Mouse (Mus musculus): ENCODE results near the gene Vps45. TPM values are rescaled to one million over a fixed set of nuclear protein-coding genes. Genes with fewer than 3 reads are reported as not detected.
"Not testable (repeated sequence)": the region's sequence is repeated elsewhere in the genome, so short reads cannot be mapped to it uniquely, and the experiment has no call there.

Gene Vps45
- polyA plus RNA-seq, 1 experiment from 2014 or later = 46.1 TPM

GRCm38 (mm10) chr3:95953522-95953921 is 104.7 kb downstream of the Vps45 start:
- H3K4me3 ChIP-seq (replicated peaks) = no peak overlapping the region
- no peak overlapping the region for H3K9ac ChIP-seq
- H3K27ac ChIP-seq (replicated peaks) = no peak overlapping the region
- no peak overlapping the region for H3K4me2 ChIP-seq (replicated peaks)
- 72% methylated on average over 3 of the region's 3 CpGs for WGBS
- no peaks in the 10 kb centered on the region for H3K9me3 ChIP-seq (replicated peaks)
- H3K27me3 ChIP-seq = no peaks in the 10 kb centered on the region
- ATAC-seq (ENCODE audit: insufficient number of reproducible peaks, low FRiP score, low TSS enrichment, low read depth) = no peak
- H3K36me3 ChIP-seq = peaks cover 3% of the 10 kb centered on the region; the same call in 1 of the 2 replicates
- H3K4me1 ChIP-seq = 0 out of 2 replicates have a peak, but pooled peaks cover 3% of the 10 kb centered on the region

GRCm38 (mm10) chr3:95953023-95953422 is 105.2 kb downstream of the Vps45 start:
- no peak overlapping the region for H3K9ac ChIP-seq
- H3K4me3 ChIP-seq (replicated peaks) = no peak overlapping the region
- H3K4me1 ChIP-seq = 0 out of 2 replicates have a peak, but pooled peaks cover 3% of the 10 kb centered on the region
- peaks cover 3% of the 10 kb centered on the region; the same call in 1 of the 2 replicates for H3K36me3 ChIP-seq
- H3K9me3 ChIP-seq (replicated peaks) = no peaks in the 10 kb centered on the region
- ATAC-seq (ENCODE audit: insufficient number of reproducible peaks, low FRiP score, low TSS enrichment, low read depth) = no peak
- no peaks in the 10 kb centered on the region for H3K27me3 ChIP-seq
- H3K4me2 ChIP-seq (replicated peaks) = no peak overlapping the region
- no peak overlapping the region for H3K27ac ChIP-seq (replicated peaks)

- Histone ChIP-seq H3K9ac (peak overlapping the region; percentile 45), H3K4me2 (replicated peaks) (peak overlapping the region; percentile 72), H3K4me3 (replicated peaks) (peak overlapping the region; percentile 69), H3K27ac (replicated peaks) (peak overlapping the region; percentile 95)
- H3K4me1 ChIP-seq; H3K9me3 ChIP-seq (replicated peaks); H3K36me3 ChIP-seq; H3K27me3 ChIP-seq; ATAC-seq (ENCODE audit: insufficient number of reproducible peaks, low FRiP score, low TSS enrichment, low read depth): not testable (repeated sequence)
- 66% methylated on average over 12 of the region's 12 CpGs for WGBS
These were observed 106.7 kb downstream of the Vps45 start for GRCm38 (mm10) chr3:95951566-95951965.

GRCm38 (mm10) chr3:95950763-95951551 is 107.3 kb downstream of the Vps45 start:
- WGBS = 2% methylated on average over 49 of the region's 49 CpGs
- ATAC-seq (ENCODE audit: insufficient number of reproducible peaks, low FRiP score, low TSS enrichment, low read depth) = peak; percentile 93
- Histone ChIP-seq H3K27me3 (no peaks in the 10 kb centered on the region), H3K9me3 (replicated peaks) (no peaks in the 10 kb centered on the region), H3K4me2 (replicated peaks) (peak overlapping the region; percentile 72), H3K4me1 (no peaks in the 10 kb centered on the region), H3K9ac (peak overlapping the region; percentile 45), H3K27ac (replicated peaks) (peak overlapping the region; percentile 95), H3K4me3 (replicated peaks) (peak overlapping the region; percentile 69), H3K36me3 (peaks cover 10% of the 10 kb centered on the region)

Other genes starting within 250 kb of the Vps45 start
- gene Rprd2, start 239.6 kb downstream of the Vps45 start, polyA plus RNA-seq (2015; fragmentation: Nextera tagmentation; extraction: Ambion mirVana) = 20.8 and 22.8 TPM in 2 replicates
- 47.9 and 48.5 TPM in 2 replicates for gene Prpf3, start 202.6 kb downstream of the Vps45 start, polyA plus RNA-seq (2015; fragmentation: Nextera tagmentation; extraction: Ambion mirVana)
- gene Mrps21, start 186.9 kb downstream of the Vps45 start, polyA plus RNA-seq (2015; fragmentation: Nextera tagmentation; extraction: Ambion mirVana) = 297 and 310 TPM in 2 replicates
- 7.7 and 8.2 TPM in 2 replicates for gene Ciart, start 176.2 kb downstream of the Vps45 start, polyA plus RNA-seq (2015; fragmentation: Nextera tagmentation; extraction: Ambion mirVana)
- gene BC028528, start 166.5 kb downstream of the Vps45 start, polyA plus RNA-seq (2015; fragmentation: Nextera tagmentation; extraction: Ambion mirVana) = 22.1 and 24.1 TPM in 2 replicates
- 30.1 and 34.6 TPM in 2 replicates for gene Aph1a, start 164.5 kb downstream of the Vps45 start, polyA plus RNA-seq (2015; fragmentation: Nextera tagmentation; extraction: Ambion mirVana)
- 1.6 and 2.0 TPM in 2 replicates for gene Car14, start 153.8 kb downstream of the Vps45 start, polyA plus RNA-seq (2015; fragmentation: Nextera tagmentation; extraction: Ambion mirVana)
- gene Anp32e, start 129.2 kb downstream of the Vps45 start, polyA plus RNA-seq (2015; fragmentation: Nextera tagmentation; extraction: Ambion mirVana) = 173 and 175 TPM in 2 replicates
- gene Plekho1, start 62.5 kb downstream of the Vps45 start, polyA plus RNA-seq (2015; fragmentation: Nextera tagmentation; extraction: Ambion mirVana) = 36.7 and 47.0 TPM in 2 replicates
- 22.0 and 26.1 TPM in 2 replicates for gene Otud7b, start 46.1 kb upstream of the Vps45 start, polyA plus RNA-seq (2015; fragmentation: Nextera tagmentation; extraction: Ambion mirVana)
- 25.7 and 26.6 TPM in 2 replicates for gene Mtmr11, start 103.5 kb upstream of the Vps45 start, polyA plus RNA-seq (2015; fragmentation: Nextera tagmentation; extraction: Ambion mirVana)
- gene Sf3b4, start 113.9 kb upstream of the Vps45 start, polyA plus RNA-seq (2015; fragmentation: Nextera tagmentation; extraction: Ambion mirVana) = 160 and 167 TPM in 2 replicates
- 4.8 and 5.6 TPM in 2 replicates for gene Sv2a, start 122.7 kb upstream of the Vps45 start, polyA plus RNA-seq (2015; fragmentation: Nextera tagmentation; extraction: Ambion mirVana)
- 50.9 and 52.6 TPM in 2 replicates for gene Bola1, start 161.2 kb upstream of the Vps45 start, polyA plus RNA-seq (2015; fragmentation: Nextera tagmentation; extraction: Ambion mirVana)
- gene Hist2h2ab, start 161.4 kb upstream of the Vps45 start, polyA plus RNA-seq (2015; fragmentation: Nextera tagmentation; extraction: Ambion mirVana) = not detected in 2 replicates
- 5.8 and 10.1 TPM in 2 replicates for gene Hist2h2ac, start 162.4 kb upstream of the Vps45 start, polyA plus RNA-seq (2015; fragmentation: Nextera tagmentation; extraction: Ambion mirVana)
- gene Hist2h2be, start 162.7 kb upstream of the Vps45 start, polyA plus RNA-seq (2015; fragmentation: Nextera tagmentation; extraction: Ambion mirVana) = 9.8 and 13.5 TPM in 2 replicates
- gene Hist2h3c2, start 180.7 kb upstream of the Vps45 start, polyA plus RNA-seq (2015; fragmentation: Nextera tagmentation; extraction: Ambion mirVana) = 4.7 and 5.7 TPM in 2 replicates
- 76.7 and 79.1 TPM in 2 replicates for gene Hist2h2aa2, start 181.8 kb upstream of the Vps45 start, polyA plus RNA-seq (2015; fragmentation: Nextera tagmentation; extraction: Ambion mirVana)
- 25.9 and 30.4 TPM in 2 replicates for gene Hist2h2aa1, start 187.0 kb upstream of the Vps45 start, polyA plus RNA-seq (2015; fragmentation: Nextera tagmentation; extraction: Ambion mirVana)
- 1.6 TPM in 1 of 2 replicates, not detected in the other for gene Hist2h3c1, start 188.2 kb upstream of the Vps45 start, polyA plus RNA-seq (2015; fragmentation: Nextera tagmentation; extraction: Ambion mirVana)
- 8.7 and 11.5 TPM in 2 replicates for gene Hist2h4, start 204.8 kb upstream of the Vps45 start, polyA plus RNA-seq (2015; fragmentation: Nextera tagmentation; extraction: Ambion mirVana)
- gene Hist2h3b, start 210.2 kb upstream of the Vps45 start, polyA plus RNA-seq (2015; fragmentation: Nextera tagmentation; extraction: Ambion mirVana) = 36.0 and 51.5 TPM in 2 replicates
- gene Hist2h2bb, start 211.3 kb upstream of the Vps45 start, polyA plus RNA-seq (2015; fragmentation: Nextera tagmentation; extraction: Ambion mirVana) = 7.0 and 8.6 TPM in 2 replicates
- 2.2 and 4.4 TPM in 2 replicates for gene Fcgr1, start 235.5 kb upstream of the Vps45 start, polyA plus RNA-seq (2015; fragmentation: Nextera tagmentation; extraction: Ambion mirVana)

Measured in embryonic facial prominence, embryonic 15.5 days (tissue).